Mouse (Mus musculus) embryonic facial prominence, embryonic 14.5 days (tissue): ENCODE results near the gene Pan3. TPM values are rescaled to one million over a fixed set of nuclear protein-coding genes. Genes with fewer than 3 reads are reported as not detected.

Experiments
- ATAC-seq: fragments of 200-750 bp; cut with Nextera tagmentation; 2 replicates; pipeline ENCODE4 v1.8.0; 2017; ENCODE audit warnings: low read depth, moderate number of reproducible peaks, moderate TSS enrichment
- DNase-seq: peaks from one replicate; pipeline ENCODE4 v3.0.0-alpha.2; 2015; ENCODE audit warnings: low spot score
- H3K27ac ChIP-seq: fragments of 300-500 bp; sonication (generic); replicated peaks from 2 replicates; pipeline ENCODE4 v1.5.1; 2014; ENCODE audit warnings: low read depth, mild to moderate bottlenecking, low read length, moderate library complexity
- H3K27me3 ChIP-seq: fragments of 300-500 bp; sonication (generic); replicated peaks from 2 replicates; pipeline ENCODE4 v1.6.1; 2014; ENCODE audit warnings: low read length; ENCODE audit not compliant: control insufficient read depth, insufficient read depth
- H3K36me3 ChIP-seq: fragments of 300-500 bp; sonication (generic); 2 replicates; pipeline ENCODE4 v1.6.1; 2014; ENCODE audit warnings: low read length, mixed read lengths; ENCODE audit not compliant: control insufficient read depth, insufficient read depth
- H3K4me1 ChIP-seq: fragments of 300-500 bp; sonication (generic); 2 replicates; pipeline ENCODE4 v1.6.1; 2014; ENCODE audit warnings: antibody characterized with exemption, low read length; ENCODE audit not compliant: control insufficient read depth, insufficient read depth
- H3K4me2 ChIP-seq: fragments of 300-500 bp; sonication (generic); 2 replicates; pipeline ENCODE4 v1.6.1; 2014; ENCODE audit warnings: low read depth, mild to moderate bottlenecking, low read length, moderate library complexity, mixed read lengths
- H3K4me3 ChIP-seq: fragments of 300-500 bp; sonication (generic); 2 replicates; pipeline ENCODE4 v1.5.1; 2014; ENCODE audit warnings: low read depth, mild to moderate bottlenecking, low read length
- H3K9ac ChIP-seq: fragments of 300-500 bp; sonication (generic); 2 replicates; pipeline ENCODE4 v1.6.1; 2014; ENCODE audit warnings: low read depth, mild to moderate bottlenecking, low read length, moderate library complexity, mixed read lengths
- H3K9me3 ChIP-seq: fragments of 300-500 bp; sonication (generic); 2 replicates; pipeline ENCODE4 v1.6.1; 2016; ENCODE audit warnings: low read length; ENCODE audit not compliant: control insufficient read depth
- WGBS: fragments of 180-500 bp; shearing (Covaris S2); extraction: QIAGEN DNeasy Blood & Tissue Kit; methylation state at CpG from one replicate; pipeline ENCODE4 v1.1.7; 2014; 5-methylcytosine and 5-hydroxymethylcytosine counted together
- polyA plus RNA-seq: library from polyadenylated mRNA; unstranded; fragments of >200 nt; fragmentation: Nextera tagmentation; extraction: Ambion mirVana; gene quantifications from 2 replicates; pipeline ENCODE4 v1.2.1, GENCODE M21; 2014

The Pan3 gene
- polyA plus RNA-seq, 1 experiment from 2014 or later = 60.1 TPM

- Histone ChIP-seq H3K27me3 (no peaks in the 10 kb centered on the region), H3K4me3 (no peak overlapping the region), H3K9ac (no peak overlapping the region), H3K27ac (no peak overlapping the region), H3K9me3 (no peaks in the 10 kb centered on the region), H3K4me1 (no peaks in the 10 kb centered on the region), H3K36me3 (no peaks in the 10 kb centered on the region), H3K4me2 (peak overlapping the region; percentile 46)
- ATAC-seq (peak; percentile 44; the same call in 1 of the 2 replicates), DNase-seq (peak; percentile 25)
- 25% methylated on average over 16 of the region's 16 CpGs for WGBS
These were observed 134.2 kb downstream of the Pan3 start for GRCm38 (mm10) chr5:147564140-147564590.

- Histone ChIP-seq H3K36me3 (no peaks in the 10 kb centered on the region), H3K9me3 (no peaks in the 10 kb centered on the region), H3K27me3 (no peaks in the 10 kb centered on the region), H3K4me2 (no peak overlapping the region), H3K4me1 (no peaks in the 10 kb centered on the region), H3K9ac (no peak overlapping the region), H3K27ac (no peak overlapping the region), H3K4me3 (no peak overlapping the region)
- ATAC-seq (no peak), DNase-seq (no peak)
- WGBS = 85% methylated on average over 7 of the region's 7 CpGs
These were observed 135.5 kb downstream of the Pan3 start for GRCm38 (mm10) chr5:147565444-147565843.

GRCm38 (mm10) chr5:147566335-147566734 lies 136.4 kb downstream of the Pan3 start:
- H3K27ac ChIP-seq = no peak overlapping the region
- DNase-seq (no peak), ATAC-seq (no peak)
- H3K4me3 ChIP-seq = no peak overlapping the region
- 60% methylated on average over 7 of the region's 7 CpGs for WGBS
- no peaks in the 10 kb centered on the region for H3K27me3 ChIP-seq
- no peak overlapping the region for H3K9ac ChIP-seq
- H3K4me1 ChIP-seq = no peaks in the 10 kb centered on the region
- no peaks in the 10 kb centered on the region for H3K9me3 ChIP-seq
- no peak overlapping the region for H3K4me2 ChIP-seq
- H3K36me3 ChIP-seq = no peaks in the 10 kb centered on the region

GRCm38 (mm10) chr5:147572695-147573094 lies 142.7 kb downstream of the Pan3 start:
- H3K4me1 ChIP-seq = no peaks in the 10 kb centered on the region
- no peak overlapping the region for H3K4me2 ChIP-seq
- no peak overlapping the region for H3K4me3 ChIP-seq
- no peaks in the 10 kb centered on the region for H3K36me3 ChIP-seq
- H3K27ac ChIP-seq = no peak overlapping the region
- no peak for ATAC-seq
- H3K9ac ChIP-seq = no peak overlapping the region
- 87% methylated on average over 7 of the region's 7 CpGs for WGBS
- H3K9me3 ChIP-seq = no peaks in the 10 kb centered on the region
- no peak for DNase-seq
- H3K27me3 ChIP-seq = no peaks in the 10 kb centered on the region

- Histone ChIP-seq H3K4me3 (no peak overlapping the region), H3K27ac (no peak overlapping the region), H3K9ac (no peak overlapping the region), H3K4me2 (no peak overlapping the region), H3K27me3 (no peaks in the 10 kb centered on the region), H3K36me3 (no peaks in the 10 kb centered on the region), H3K9me3 (no peaks in the 10 kb centered on the region), H3K4me1 (no peaks in the 10 kb centered on the region)
- 80% methylated on average over 1 of the region's 1 CpGs for WGBS
- DNase-seq (no peak), ATAC-seq (no peak)
These were observed 143.6 kb downstream of the Pan3 start for GRCm38 (mm10) chr5:147573555-147573954.

GRCm38 (mm10) chr5:147574517-147574916 lies 144.6 kb downstream of the Pan3 start:
- no peak for DNase-seq
- Histone ChIP-seq H3K9ac (no peak overlapping the region), H3K4me2 (no peak overlapping the region), H3K4me3 (no peak overlapping the region), H3K9me3 (no peaks in the 10 kb centered on the region), H3K4me1 (no peaks in the 10 kb centered on the region), H3K27ac (no peak overlapping the region), H3K36me3 (no peaks in the 10 kb centered on the region), H3K27me3 (no peaks in the 10 kb centered on the region)
- 50% methylated on average over 8 of the region's 8 CpGs for WGBS
- ATAC-seq = no peak

- Histone ChIP-seq H3K27me3 (no peaks in the 10 kb centered on the region), H3K27ac (no peak overlapping the region), H3K9ac (no peak overlapping the region), H3K4me1 (no peaks in the 10 kb centered on the region), H3K9me3 (no peaks in the 10 kb centered on the region), H3K36me3 (no peaks in the 10 kb centered on the region), H3K4me3 (no peak overlapping the region), H3K4me2 (no peak overlapping the region)
- WGBS = 45% methylated on average over 6 of the region's 6 CpGs
- ATAC-seq = no peak
- DNase-seq = peak; percentile 44
These were observed 147.0 kb downstream of the Pan3 start for GRCm38 (mm10) chr5:147577003-147577402.

- no peak for ATAC-seq
- WGBS = 88% methylated on average over 7 of the region's 7 CpGs
- Histone ChIP-seq H3K4me1 (no peaks in the 10 kb centered on the region), H3K4me3 (no peak overlapping the region), H3K9me3 (no peaks in the 10 kb centered on the region), H3K27me3 (no peaks in the 10 kb centered on the region), H3K36me3 (no peaks in the 10 kb centered on the region), H3K9ac (no peak overlapping the region), H3K4me2 (no peak overlapping the region), H3K27ac (no peak overlapping the region)
- no peak for DNase-seq
These were observed 149.2 kb downstream of the Pan3 start for GRCm38 (mm10) chr5:147579148-147579547.

GRCm38 (mm10) chr5:147579691-147580090 lies 149.7 kb downstream of the Pan3 start:
- Histone ChIP-seq H3K9ac (no peak overlapping the region), H3K9me3 (no peaks in the 10 kb centered on the region), H3K4me2 (no peak overlapping the region), H3K4me3 (no peak overlapping the region), H3K27me3 (no peaks in the 10 kb centered on the region), H3K36me3 (no peaks in the 10 kb centered on the region), H3K4me1 (no peaks in the 10 kb centered on the region), H3K27ac (no peak overlapping the region)
- ATAC-seq (no peak), DNase-seq (no peak)
- WGBS = 78% methylated on average over 8 of the region's 8 CpGs
